Mouse (Mus musculus): ENCODE results near the gene Myh13. TPM values are rescaled to one million over a fixed set of nuclear protein-coding genes. Genes with fewer than 3 reads are reported as not detected.

Myh13 gene
- 1 to 10 TPM; 2.0 to 3.4 (median 2.8) TPM for total RNA-seq (2022)

DNA sequence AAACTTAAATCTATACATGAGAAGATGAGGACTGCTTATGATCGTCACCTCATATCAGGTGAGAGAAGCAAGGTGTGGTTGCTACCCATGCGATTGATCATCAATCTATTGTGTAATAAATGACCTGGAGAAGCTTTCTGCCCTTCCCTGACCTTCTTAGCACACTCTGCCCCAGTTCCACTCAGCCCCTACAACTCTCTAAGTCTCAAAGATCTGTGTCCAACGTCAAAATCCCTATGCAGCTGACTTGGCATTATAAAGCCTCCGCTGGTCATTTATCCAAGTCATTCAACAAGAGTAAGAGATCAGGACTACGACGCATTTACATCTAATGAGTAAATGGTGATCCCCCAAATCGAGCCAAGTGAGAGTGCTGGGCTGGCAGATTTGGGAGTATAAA, at the start of gene Myh13:
TSS of gene Myh13 (plus strand) at position 301 of the 400 bp plus-strand sequence.
- DNase-seq (ENCODE audit: low spot score in 2 of 2) = no peak

DNA sequence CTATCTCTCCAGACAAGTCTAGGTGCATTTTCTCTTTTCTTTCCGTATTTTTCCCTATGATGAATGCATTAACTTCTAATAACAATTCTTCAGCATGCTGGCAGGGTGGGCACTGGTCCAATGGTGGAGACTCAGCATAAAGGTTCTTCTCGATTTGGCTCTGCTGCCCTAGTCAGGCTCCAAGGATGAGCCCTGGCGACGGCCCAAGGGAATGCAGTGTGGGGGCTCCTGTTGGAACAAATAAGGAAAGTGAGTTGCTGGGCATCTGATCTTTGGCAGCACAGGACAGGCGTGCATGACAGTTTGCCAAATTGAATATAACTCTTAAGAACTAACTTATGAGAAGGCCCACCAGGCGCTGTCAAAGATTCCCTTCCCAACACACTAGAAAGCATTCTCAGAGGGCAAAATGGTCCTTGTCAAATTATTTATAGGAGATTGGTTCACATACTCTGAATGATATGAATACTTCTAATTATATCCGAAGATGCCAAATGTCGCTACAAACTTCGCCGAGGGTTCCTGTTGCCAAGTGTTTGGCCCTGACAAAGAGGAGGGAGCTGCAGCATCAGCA, 44.8 kb upstream of the Myh13 start, which contains the start of gene Myh8:
TSS of gene Myh8 (plus strand) at position 524 of the 574 bp plus-strand sequence.
- DNase-seq (ENCODE audit: low spot score in 2 of 2) = no peak

DNA sequence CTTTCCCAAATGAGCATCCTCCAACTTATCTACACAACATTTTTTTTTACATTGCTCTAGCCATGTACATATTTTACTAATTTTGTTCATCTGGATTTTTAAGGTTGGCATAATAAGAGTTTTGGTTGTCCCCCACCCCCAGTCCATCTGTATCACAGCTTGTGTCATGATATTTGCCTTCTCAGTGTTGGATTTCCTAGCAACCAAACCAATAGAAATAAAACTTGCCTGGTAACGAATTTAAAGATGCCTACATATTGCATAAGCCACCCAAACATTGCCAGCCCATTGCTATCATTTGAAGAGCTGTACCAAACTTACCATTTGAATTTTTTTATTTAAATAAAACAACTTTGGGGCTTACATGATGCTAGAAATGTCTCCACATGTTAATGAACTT, 28.0 kb upstream of the Myh13 start:
- no peak for DNase-seq (ENCODE audit: low spot score in 2 of 2)

DNA sequence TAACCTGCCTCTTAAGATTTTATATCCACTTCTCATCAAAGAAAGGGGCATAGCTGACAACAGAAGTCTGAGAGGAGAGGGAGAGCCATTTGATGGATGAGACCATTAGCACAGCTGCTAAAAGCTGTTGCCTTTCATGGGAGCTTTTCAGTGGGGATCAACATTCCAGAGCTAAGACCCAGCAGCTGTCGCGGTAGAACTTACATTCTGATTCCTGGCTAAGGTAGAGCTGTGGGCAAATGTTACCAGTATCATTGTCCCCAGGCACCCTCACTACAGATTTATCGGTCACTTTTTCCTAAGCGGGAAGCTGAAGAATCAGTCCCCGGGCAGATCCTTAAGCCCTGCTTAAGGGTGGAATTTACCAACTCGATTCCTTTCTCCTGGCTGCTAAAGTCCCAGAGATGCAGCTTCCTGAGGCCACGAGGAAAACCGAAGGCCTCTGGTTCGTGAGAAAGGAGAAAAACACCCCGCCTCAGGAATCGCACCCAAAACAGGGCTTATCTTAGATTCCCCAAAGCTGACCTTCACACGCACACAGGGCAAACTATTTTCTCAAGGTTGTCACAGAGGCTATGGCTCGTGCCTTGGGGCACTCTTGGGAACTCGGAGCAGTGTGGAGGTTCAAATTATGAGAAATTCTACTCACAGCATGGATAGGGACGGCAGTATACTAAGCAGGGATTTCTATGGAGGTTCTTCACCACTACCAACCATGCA, 7.6 kb upstream of the Myh13 start:
- no peak for DNase-seq (ENCODE audit: low spot score in 2 of 2)

DNA sequence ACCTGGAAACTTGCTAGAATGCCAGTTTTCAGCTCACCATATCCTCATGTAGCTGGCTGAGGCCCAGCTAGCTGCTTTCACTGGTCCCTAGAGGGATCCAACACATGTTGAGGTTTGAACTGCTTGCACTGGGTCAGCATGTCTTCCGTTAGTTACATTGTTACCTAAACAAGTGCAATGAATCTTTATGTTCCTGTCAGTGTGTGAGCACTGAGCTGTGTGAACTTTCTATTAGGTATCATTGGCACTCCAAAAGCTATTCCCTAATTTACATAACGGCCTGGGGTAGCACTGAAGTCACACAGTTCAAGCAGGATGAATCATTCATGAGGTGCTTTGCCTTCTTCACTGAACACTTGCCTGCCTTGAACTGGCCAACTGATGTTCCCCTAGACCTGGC, 5.1 kb downstream of the Myh13 start:
- no peak for DNase-seq (ENCODE audit: low spot score in 2 of 2)

DNA sequence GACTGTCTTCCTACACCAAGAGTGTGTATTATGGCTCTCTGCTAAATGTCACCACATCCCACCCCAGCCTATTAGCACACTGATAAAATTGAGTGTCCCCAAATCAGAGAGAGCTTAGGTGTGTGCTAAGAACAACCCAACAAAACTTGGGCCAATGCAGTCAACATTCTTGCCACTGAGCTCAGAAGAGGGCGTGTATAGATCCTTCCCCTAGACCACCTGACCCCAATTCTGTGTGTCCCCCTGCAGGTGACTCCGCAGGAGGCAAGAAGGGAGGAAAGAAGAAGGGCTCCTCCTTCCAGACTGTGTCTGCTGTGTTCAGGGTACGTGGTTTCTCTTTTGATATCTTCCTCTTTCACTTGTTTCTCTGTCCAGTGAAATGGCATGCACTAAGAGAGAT, 23.1 kb downstream of the Myh13 start:
- no peak for DNase-seq (ENCODE audit: low spot score in 2 of 2)

DNA sequence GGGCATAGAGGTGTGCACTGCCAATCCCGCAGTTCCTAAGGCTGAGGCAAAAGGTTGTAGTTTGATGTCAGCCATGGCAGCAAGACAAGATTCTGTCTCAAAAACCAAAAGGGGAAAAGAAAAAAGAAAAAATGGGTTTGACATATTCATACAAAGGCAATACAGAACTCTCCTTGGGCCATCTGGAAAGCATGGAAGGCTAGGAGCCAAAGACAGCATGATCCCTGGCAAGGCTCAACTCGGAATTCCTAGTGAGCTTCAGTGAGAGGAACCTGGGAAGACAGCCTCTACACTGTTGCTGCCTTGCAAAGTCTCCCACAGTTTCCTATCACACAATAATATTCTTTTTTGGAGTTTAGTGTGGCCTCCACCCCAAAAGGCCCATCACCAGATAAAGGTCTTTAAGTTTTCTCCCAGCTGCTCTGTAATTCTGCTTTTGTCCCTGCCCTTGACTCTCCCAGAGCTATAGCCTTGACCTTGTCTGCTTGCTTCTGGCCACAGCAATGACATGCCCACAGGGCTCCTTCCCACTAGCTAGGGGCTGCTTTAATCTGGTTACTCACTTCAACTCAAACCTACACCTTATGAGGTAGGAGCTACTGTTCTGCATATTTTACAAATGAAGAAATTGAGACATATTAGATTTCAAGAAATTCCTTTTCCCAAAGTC, 23.9 kb downstream of the Myh13 start:
- DNase-seq (ENCODE audit: low spot score in 2 of 2) = no peak

DNA sequence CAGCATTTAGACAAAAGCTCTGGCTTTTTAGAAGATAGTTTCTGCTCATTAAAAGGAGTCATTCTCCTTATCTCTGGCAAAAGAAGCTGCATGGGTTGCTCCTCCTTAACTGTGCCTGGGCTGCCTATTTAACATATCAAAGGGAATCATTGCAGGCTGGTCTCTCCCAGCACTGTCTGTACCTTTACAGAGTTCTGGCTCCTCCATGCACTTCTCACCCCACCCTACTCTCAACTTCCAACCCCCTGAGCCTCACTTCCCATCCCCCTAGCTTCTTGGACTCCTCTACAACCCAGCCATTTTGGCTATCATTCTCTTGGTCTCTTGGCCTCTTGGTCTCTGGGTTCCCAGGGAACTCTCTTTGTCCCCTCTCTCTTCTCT, 24.4 kb downstream of the Myh13 start:
- DNase-seq (ENCODE audit: low spot score in 2 of 2) = no peak

DNA sequence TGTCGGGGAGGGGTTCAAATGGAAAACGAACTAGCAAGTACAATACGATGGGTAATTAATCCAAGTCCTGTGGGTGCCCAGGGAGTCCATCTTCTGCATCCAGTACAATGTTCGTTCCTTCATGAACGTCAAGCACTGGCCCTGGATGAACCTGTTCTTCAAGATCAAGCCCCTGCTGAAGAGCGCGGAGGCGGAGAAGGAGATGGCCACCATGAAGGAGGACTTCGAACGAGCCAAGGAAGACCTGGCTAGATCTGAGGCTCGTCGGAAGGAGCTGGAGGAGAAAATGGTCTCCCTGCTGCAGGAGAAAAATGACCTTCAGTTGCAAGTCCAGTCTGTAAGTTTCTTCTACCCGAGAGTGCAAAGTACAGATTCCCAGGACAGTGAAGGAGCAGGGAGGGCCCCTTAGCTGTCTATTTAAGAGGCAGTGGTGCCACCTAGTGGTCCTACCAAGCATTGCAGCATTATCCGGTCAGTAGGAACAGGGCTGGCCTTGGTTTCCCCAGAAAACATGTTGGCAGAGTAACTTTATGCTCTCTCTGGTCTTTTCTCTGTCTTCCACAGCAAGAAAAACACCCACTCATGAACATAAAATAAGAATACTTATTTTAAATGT, 28.8 kb downstream of the Myh13 start:
- DNase-seq (ENCODE audit: low spot score in 2 of 2) = peak; percentile 50 to 63

DNA sequence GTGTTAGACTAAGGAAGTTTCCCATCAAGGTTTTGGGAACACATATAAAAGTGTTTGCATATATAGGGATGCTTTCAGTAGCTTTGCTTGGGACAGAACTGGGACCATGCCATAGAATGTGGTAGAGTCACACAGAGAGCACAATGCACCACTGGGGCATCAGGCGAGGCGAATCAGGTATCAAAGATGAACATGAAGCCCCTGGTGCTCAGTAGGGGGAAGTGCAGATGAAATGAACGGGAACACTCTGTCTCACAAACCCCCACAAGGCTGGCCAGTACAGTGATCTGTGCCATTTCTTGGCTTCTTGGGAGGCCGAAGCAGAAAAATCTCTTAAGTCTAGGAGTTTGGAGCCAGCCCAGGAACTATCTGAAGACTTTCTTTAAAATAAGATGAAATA, 31.6 kb downstream of the Myh13 start:
- DNase-seq (ENCODE audit: low spot score in 2 of 2) = no peak

DNA sequence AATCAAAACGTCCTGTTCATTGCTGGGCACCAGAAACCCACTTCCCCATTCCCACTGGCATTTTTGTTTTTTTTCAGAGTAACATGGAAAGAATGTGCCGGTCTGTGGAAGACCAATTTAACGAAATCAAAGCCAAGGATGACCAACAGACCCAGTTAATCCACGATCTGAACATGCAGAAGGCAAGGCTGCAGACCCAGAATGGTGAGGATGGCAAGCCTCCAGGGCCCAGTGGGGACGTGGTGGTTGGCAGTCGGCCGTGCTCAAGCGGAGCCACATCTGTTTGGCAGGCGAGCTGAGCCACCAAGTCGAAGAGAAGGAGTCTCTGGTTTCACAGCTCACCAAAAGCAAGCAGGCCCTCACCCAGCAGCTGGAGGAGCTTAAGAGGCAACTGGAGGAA, 36.6 kb downstream of the Myh13 start:
- no peak for DNase-seq (ENCODE audit: low spot score in 2 of 2)

DNA sequence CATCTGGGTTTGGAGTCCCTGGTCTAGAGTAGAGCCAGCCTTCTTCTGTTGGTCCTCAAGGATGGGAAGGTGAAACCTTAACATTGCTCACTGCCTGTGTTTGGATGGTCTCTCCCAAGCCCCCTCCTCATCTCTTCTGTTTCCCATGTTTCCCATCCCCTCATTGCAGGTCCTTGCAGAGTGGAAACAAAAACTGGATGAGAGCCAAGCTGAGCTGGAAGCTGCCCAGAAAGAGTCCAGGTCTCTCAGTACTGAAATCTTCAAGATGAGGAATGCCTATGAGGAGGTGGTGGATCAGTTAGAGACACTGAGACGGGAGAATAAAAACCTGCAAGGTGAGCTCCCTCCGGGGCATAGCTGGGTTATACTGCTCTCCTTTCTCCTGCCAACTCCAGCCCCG, 40.8 kb downstream of the Myh13 start:
- DNase-seq (ENCODE audit: low spot score in 2 of 2) = no peak

DNA sequence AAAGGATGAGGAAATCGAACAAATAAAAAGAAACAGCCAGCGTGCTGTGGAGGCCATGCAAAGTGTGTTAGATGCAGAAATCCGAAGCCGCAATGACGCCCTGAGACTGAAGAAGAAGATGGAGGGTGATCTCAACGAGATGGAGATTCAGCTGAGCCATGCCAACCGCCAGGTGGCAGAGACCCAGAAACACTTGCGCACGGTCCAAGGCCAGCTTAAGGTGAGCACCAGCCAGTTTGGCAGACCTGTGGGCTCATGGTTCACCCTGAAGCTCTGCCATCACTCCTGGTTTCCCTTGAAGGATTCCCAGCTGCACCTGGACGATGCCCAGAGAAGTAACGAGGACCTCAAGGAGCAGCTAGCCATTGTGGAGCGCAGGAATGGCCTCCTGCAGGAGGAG, 43.1 kb downstream of the Myh13 start:
- DNase-seq (ENCODE audit: low spot score in 2 of 2) = no peak

DNA sequence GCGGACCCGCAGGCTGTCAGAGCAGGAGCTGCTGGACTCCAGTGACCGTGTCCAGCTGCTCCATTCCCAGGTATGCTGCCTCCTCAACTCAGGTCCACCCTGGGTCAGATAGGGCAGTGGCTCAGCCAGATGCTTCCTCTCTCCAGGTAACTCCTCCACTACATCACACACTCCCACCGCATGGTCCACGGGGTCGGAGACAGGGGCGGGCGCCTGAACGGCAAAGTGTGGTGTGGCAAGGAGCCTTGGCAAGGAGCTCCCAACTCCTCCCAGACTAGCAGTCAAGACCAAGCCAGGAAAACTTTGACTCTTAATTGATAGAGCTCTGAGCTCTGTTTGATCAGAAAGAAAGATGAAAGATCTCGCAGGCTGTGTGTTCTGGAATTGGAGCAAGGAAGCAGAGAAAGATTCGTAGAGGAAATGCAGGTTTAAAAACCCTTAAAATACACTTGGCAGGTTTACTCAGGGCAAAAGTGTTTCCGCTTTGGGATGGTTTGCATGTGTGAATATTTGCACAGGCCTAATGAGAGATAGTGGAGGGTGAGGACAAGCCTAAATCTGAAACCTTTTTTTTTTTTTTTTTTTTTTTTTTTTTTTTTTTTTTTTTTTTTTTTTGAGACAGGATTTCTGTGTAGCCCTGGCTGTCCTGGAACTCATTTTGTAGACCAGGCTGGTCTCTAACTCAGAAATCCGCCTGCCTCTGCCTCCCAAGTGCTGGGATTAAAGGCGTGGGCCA, 43.7 kb downstream of the Myh13 start:
- DNase-seq (ENCODE audit: low spot score in 2 of 2) = no peak

DNA sequence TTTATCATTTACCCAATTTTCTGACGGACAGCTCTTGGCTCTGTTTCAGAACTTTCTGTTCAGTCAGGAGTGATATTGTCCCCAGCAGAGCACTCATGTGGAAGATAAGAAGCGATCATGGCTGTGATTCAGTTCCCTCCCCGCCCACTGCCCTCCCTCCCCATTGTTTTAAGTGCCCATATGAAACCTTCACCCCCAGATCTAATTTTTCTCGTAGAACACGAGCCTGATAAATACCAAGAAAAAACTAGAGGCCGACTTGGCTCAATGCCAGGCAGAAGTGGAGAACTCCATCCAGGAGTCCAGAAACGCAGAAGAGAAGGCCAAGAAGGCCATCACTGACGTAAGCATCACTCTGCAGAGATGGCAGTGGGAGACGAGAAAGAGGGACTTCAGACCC, 45.5 kb downstream of the Myh13 start:
- no peak for DNase-seq (ENCODE audit: low spot score in 2 of 2)

DNA sequence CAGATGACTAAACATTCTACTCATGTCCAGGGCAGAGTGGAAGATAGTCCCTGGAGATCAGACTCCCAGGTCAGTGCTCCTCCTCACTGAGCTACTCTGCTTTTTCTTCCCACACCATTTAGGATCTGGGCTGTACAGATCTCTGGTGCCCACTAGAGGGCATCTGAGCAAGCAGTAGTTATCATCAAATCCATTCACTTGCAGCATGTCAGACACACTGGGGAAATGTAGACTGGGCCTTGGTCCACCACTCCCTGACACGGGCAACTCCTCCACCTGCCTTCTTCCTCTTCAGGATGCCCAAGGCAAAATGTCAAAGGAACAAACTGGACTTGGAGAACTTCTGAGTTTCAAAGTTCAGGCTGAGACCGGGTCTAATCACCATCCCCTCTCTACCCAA, 51.9 kb downstream of the Myh13 start:
- no peak for DNase-seq (ENCODE audit: low spot score in 2 of 2)

DNA sequence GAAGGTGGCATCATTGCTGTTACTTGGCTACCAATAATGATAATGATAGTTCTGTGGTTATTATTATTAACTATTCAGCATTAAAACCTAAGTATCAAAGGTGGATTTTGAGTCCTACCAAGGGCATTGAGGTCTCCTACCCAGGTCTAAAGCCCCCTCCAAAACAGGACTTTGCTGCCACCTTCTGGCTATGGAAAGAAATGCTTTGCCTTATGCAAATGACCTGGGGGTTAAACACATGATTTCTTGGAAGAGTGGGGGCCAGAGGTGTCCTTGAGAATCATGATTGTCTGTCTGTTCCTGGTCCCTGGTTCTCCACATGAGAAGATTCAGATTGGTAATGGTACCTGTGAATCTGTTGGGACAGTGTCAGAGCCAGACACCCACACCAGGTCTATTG, 54.9 kb downstream of the Myh13 start:
- DNase-seq (ENCODE audit: low spot score in 2 of 2) = no peak

DNA sequence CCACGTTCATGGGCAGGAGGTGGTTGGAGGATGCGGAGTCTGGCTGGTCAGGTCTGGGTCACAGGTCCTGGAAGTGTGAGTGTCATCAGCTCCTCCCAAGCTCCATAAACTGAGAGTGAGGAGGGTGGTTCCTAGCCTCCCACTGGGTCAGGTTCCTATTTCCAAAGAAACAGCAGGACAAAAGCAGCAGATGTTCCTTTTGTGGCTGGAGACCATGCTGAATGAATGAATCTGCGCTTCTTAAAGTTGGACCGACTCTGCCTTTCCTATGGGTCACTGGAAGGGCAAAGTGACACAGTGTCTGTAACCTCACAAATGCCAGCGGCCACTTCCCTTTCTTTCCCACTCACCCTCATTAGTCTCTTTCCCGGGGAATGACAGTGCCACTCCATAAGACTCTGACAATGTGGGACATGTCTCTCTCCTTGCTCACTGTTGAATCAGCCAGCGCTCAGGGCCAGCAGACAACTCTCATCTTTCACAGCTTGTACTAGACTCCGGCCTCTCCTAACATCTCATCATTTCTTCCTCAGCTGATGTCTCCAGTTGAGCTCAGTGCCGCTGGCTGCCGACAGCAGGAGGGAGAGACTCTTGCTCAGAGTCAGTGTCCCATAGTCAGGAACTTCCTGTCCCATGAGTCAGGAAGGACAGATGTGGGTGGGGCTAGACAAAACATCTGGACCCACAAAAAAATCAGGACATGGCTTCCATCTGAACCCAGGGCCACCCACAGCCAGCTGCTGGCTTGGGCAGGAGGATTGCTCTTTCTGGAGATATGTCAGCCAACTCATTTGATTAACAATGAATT, 58.4 kb downstream of the Myh13 start:
- no peak for DNase-seq (ENCODE audit: low spot score in 2 of 2)

DNA sequence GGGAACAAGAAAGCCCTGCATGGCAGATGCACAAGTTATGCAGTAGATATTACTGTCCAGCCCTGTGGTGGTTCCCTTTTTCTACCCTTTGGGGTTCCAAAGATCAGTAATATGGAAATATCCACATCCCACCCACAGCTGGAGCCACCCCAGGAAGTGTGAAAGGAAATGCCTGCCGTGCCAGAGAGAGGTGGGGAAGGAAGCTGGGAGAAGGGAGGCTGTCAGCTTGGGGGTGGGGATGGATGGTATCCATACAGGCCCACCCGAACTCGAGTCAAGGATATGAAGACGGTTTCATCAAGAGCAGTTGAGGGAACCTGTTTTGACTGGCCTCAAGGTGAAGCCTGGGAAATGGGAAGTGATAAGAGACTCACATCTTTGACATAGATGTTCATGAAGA, 60.4 kb downstream of the Myh13 start:
- DNase-seq (ENCODE audit: low spot score in 2 of 2) = no peak

DNA sequence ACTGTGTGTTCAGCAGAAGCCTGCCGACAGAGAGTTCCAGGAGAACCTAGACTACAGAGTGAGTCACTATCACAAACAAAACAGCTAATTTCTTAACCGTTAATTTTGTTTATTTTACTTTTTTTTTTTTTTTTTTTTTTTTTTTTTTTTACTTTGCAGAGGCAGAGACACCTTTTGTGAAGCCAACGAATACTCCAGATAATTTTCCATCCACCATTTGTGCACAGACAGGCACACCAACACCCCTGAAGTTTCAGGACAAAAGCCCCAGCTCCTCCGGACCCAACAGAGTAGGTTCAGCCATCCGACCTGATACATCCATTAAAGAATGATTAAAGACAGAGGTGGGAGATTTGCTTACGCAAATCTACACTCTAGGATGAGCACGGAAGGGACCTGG, 63.2 kb downstream of the Myh13 start:
- DNase-seq (ENCODE audit: low spot score in 2 of 2) = no peak
